19 mouse cellular contexts compared by ENCODE assay signal in genomic region chr7:99632286-99632685, GRCm38 (mm10). TPM values are rescaled to one million over a fixed set of nuclear protein-coding genes. Genes with fewer than 3 reads are reported as not detected.
A peak's percentile ranks its signal among the peaks of the same experiment; 100 is the strongest.
DNase-seq lines count a peak whose midpoint lies in the region; ATAC-seq lines count a peak whose summit lies in the region.
"Had no signal": no experiment of that assay in that cellular context is flagged by ENCODE, and none has a peak within 500 bp of the region (broad histone marks: within the 10 kb centered on the region; RNA-seq: fewer than 3 reads in every experiment).

No protein-coding gene starts in this region.

- H3K27ac ChIP-seq in forebrain, embryonic 11.5 days (ENCODE audit: low read depth, low read length), result no peak overlapping the region
- no peak overlapping the region for H3K27ac ChIP-seq in forebrain, embryonic 13.5 days
- H3K27ac ChIP-seq in midbrain, embryonic 15.5 days, result no peak overlapping the region
- H3K27ac ChIP-seq: heart, embryonic 13.5 days; hindbrain, embryonic 10.5 days; lung, embryonic 15.5 days; neural tube, embryonic 12.5 days had no signal

- no peak overlapping the region for H3K4me3 ChIP-seq in forebrain, embryonic 11.5 days (ENCODE audit: low read depth, low read length)
- H3K4me3 ChIP-seq in forebrain, embryonic 13.5 days, result no peak overlapping the region
- H3K4me3 ChIP-seq in midbrain, embryonic 15.5 days, result no peak overlapping the region
- H3K4me3 ChIP-seq: heart, embryonic 13.5 days; hindbrain, embryonic 10.5 days; lung, embryonic 15.5 days; megakaryocyte, embryonic 14.5 days; neural tube, embryonic 12.5 days had no signal

- peak; percentile 49 for DNase-seq in forebrain, embryonic 11.5 days (ENCODE audit: low spot score)
- peak; percentile 46 for DNase-seq in retina, embryonic 14.5 days (ENCODE audit: low spot score)
- DNase-seq in retina, postnatal 1 day, result no peak
- DNase-seq in embryo, embryonic 9.5 days (ENCODE audit: extremely low spot score), result peak; percentile 33
- DNase-seq in cerebellum, adult 11-12 months, result no peak
- no peak for DNase-seq in layer of hippocampus, adult 9-11 months
- DNase-seq: adrenal gland, adult 2 months; cerebellum, postnatal 36 days; kidney, adult 18-20 months; thymus, postnatal 4 days had no signal

- H3K4me2 ChIP-seq in forebrain, embryonic 11.5 days (ENCODE audit: low read depth, low read length, severe bottlenecking), result no peak overlapping the region
- no peak overlapping the region for H3K4me2 ChIP-seq in forebrain, embryonic 13.5 days
- H3K4me2 ChIP-seq in midbrain, embryonic 15.5 days, result no peak overlapping the region
- H3K4me2 ChIP-seq: heart, embryonic 13.5 days; liver, embryonic 11.5 days; lung, embryonic 15.5 days; neural tube, embryonic 12.5 days had no signal

- no peaks in the 10 kb centered on the region for H3K9me3 ChIP-seq in forebrain, embryonic 11.5 days (ENCODE audit: control insufficient read depth, low read length)
- H3K9me3 ChIP-seq in forebrain, embryonic 13.5 days (replicated peaks), result no peaks in the 10 kb centered on the region
- H3K9me3 ChIP-seq in midbrain, embryonic 15.5 days, result no peaks in the 10 kb centered on the region
- H3K9me3 ChIP-seq: heart, embryonic 13.5 days; hindbrain, embryonic 10.5 days; lung, embryonic 15.5 days; megakaryocyte, embryonic 14.5 days; neural tube, embryonic 12.5 days had no signal

- WGBS in forebrain, embryonic 11.5 days, result 16% methylated on average over 6 of the region's 6 CpGs
- 9% methylated on average over 6 of the region's 6 CpGs for WGBS in forebrain, embryonic 13.5 days
- WGBS in midbrain, embryonic 15.5 days, result 12% methylated on average over 6 of the region's 6 CpGs

- H3K27me3 ChIP-seq in forebrain, embryonic 11.5 days (ENCODE audit: control insufficient read depth, insufficient read depth, low read length), result peaks cover 13% of the 10 kb centered on the region
- peaks cover 45% of the 10 kb centered on the region for H3K27me3 ChIP-seq in forebrain, embryonic 13.5 days
- peaks cover 16% of the 10 kb centered on the region for H3K27me3 ChIP-seq in midbrain, embryonic 15.5 days (replicated peaks)

- H3K36me3 ChIP-seq in forebrain, embryonic 11.5 days (ENCODE audit: control insufficient read depth, insufficient read depth, low read length), result no peaks in the 10 kb centered on the region
- no peaks in the 10 kb centered on the region for H3K36me3 ChIP-seq in forebrain, embryonic 13.5 days (ENCODE audit: poor library complexity, severe bottlenecking)
- H3K36me3 ChIP-seq in midbrain, embryonic 15.5 days (replicated peaks), result no peaks in the 10 kb centered on the region
- H3K36me3 ChIP-seq: heart, embryonic 13.5 days; hindbrain, embryonic 10.5 days; lung, embryonic 15.5 days; neural tube, embryonic 12.5 days had no signal

- H3K4me1 ChIP-seq in forebrain, embryonic 11.5 days (replicated peaks; ENCODE audit: control insufficient read depth, insufficient read depth, low read length), result no peaks in the 10 kb centered on the region
- peaks cover 8% of the 10 kb centered on the region for H3K4me1 ChIP-seq in forebrain, embryonic 13.5 days
- peaks cover 3% of the 10 kb centered on the region for H3K4me1 ChIP-seq in midbrain, embryonic 15.5 days
- H3K4me1 ChIP-seq: heart, embryonic 13.5 days; lung, embryonic 15.5 days; neural tube, embryonic 12.5 days had no signal

- ATAC-seq in forebrain, embryonic 11.5 days (replicated peaks; ENCODE audit: low FRiP score), result no peak
- ATAC-seq in forebrain, embryonic 13.5 days, result no peak
- no peak for ATAC-seq in midbrain, embryonic 15.5 days (replicated peaks)
- ATAC-seq: forebrain, embryonic 14.5 days had no signal

- H3K9ac ChIP-seq in forebrain, embryonic 11.5 days (ENCODE audit: low read length), result no peak overlapping the region
- no peak overlapping the region for H3K9ac ChIP-seq in forebrain, embryonic 13.5 days
- no peak overlapping the region for H3K9ac ChIP-seq in midbrain, embryonic 15.5 days
- H3K9ac ChIP-seq: heart, embryonic 13.5 days; lung, embryonic 15.5 days; neural tube, embryonic 12.5 days had no signal

RNA-seq across cellular contexts. Expression of gene Tpbgl, which starts 5.4 kb away (rescaled TPM):
- polyA plus RNA-seq in forebrain, embryonic 11.5 days (2014; fragmentation: Nextera tagmentation; extraction: Ambion mirVana), result 0.20 and 0.29 TPM in 2 replicates
- 0.22 and 0.29 TPM in 2 replicates for polyA plus RNA-seq in forebrain, embryonic 13.5 days (2015; fragmentation: Nextera tagmentation; extraction: Ambion mirVana)
- polyA plus RNA-seq in midbrain, embryonic 15.5 days (2015; fragmentation: Nextera tagmentation; extraction: Ambion mirVana), result 1.1 and 1.4 TPM in 2 replicates

Comparison
In these comparisons a context has a peak if more than half of its experiments do, and no peak if none do; other contexts are left out.
1. DNase-seq: peak in forebrain, embryonic 11.5 days (single experiment), retina, embryonic 14.5 days (single experiment) and embryo, embryonic 9.5 days (single experiment); none in retina, postnatal 1 day (single experiment), cerebellum, adult 11-12 months (single experiment) and layer of hippocampus, adult 9-11 months (single experiment).